28 mouse cellular contexts compared by ENCODE assay signal in the genomic region with DNA sequence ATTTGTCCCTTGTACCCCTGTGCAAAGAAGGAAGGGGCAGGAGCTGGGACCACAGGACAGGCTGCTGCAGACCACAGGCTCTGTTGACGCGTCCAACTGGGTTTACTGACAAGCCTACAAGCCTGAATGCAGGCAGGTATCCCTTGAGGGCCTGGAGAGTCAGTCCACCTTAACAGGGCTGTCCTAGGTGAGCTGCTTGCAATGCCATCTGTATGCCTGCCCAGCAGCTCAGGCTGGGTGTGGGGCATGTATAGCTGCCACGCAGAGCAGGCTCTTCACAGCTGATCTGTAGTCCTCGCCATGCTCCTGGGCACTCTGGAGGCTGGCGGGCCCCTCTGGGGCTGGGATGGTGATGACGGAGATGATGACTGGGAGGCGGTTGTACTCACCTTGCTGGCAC. TPM values are rescaled to one million over a fixed set of nuclear protein-coding genes. Genes with fewer than 3 reads are reported as not detected.
DNase-seq lines count a peak whose midpoint lies in the region; ATAC-seq lines count a peak whose summit lies in the region.
"Had no signal": no experiment of that assay in that cellular context is flagged by ENCODE, and none has a peak within 500 bp of the region (broad histone marks: within the 10 kb centered on the region; RNA-seq: fewer than 3 reads in every experiment).

Gene Klhdc7b, plus strand, starts transcription at position 301 of the 400 bp plus-strand sequence.

- ATAC-seq in midbrain, embryonic 11.5 days (ENCODE audit: low FRiP score), result no peak
- ATAC-seq in midbrain, embryonic 13.5 days, result no peak
- peak; percentile 55; the same call in 1 of the 2 replicates for ATAC-seq in embryonic facial prominence, embryonic 12.5 days (ENCODE audit: insufficient number of reproducible peaks, insufficient read depth, low FRiP score, low TSS enrichment)
- ATAC-seq in hindbrain, embryonic 11.5 days (ENCODE audit: low FRiP score), result no peak
- ATAC-seq: activated CD4-positive, CD25-positive, alpha-beta regulatory T cell, adult 4 months; forebrain, embryonic 13.5 days; forebrain, embryonic 16.5 days; hindbrain, postnatal 0 days; inflammation-experienced regulatory T-cells, adult 6 months; intestine, embryonic 16.5 days had no signal

- WGBS in midbrain, embryonic 11.5 days, result 92% methylated on average over 7 of the region's 7 CpGs
- 92% methylated on average over 7 of the region's 7 CpGs for WGBS in midbrain, embryonic 13.5 days
- 78% methylated on average over 7 of the region's 7 CpGs for WGBS in embryonic facial prominence, embryonic 12.5 days
- WGBS in hindbrain, embryonic 11.5 days, result 91% methylated on average over 7 of the region's 7 CpGs

- H3K27ac ChIP-seq in midbrain, embryonic 11.5 days (ENCODE audit: low read depth, low read length), result no peak within 1 kb of the TSS
- no peak within 1 kb of the TSS for H3K27ac ChIP-seq in midbrain, embryonic 13.5 days
- H3K27ac ChIP-seq in embryonic facial prominence, embryonic 12.5 days, result no peak within 1 kb of the TSS
- no peak within 1 kb of the TSS for H3K27ac ChIP-seq in hindbrain, embryonic 11.5 days (ENCODE audit: low read depth, low read length)
- H3K27ac ChIP-seq: forebrain, embryonic 10.5 days; forebrain, embryonic 13.5 days; heart, adult 2 months; heart, embryonic 10.5 days; hindbrain, embryonic 10.5 days; hindbrain, embryonic 14.5 days; hindbrain, postnatal 0 days had no signal

- DNase-seq in cerebellum, adult 9-10 months, result peak; percentile 15
- DNase-seq in cerebellum, postnatal 25 days, result no peak
- peak; percentile 60 for DNase-seq in midbrain, embryonic 11.5 days (ENCODE audit: low spot score, missing footprints)
- DNase-seq in hindbrain, embryonic 11.5 days (ENCODE audit: low spot score), result no peak
- DNase-seq: adrenal gland, adult 8-10 months; adrenal gland, postnatal 25 days; cerebellum, adult 11-12 months; cerebellum, adult 8-10 months; gastrocnemius, postnatal 10 days; gastrocnemius, postnatal 36 days; heart, adult 2 months; heart, postnatal 36 days had no signal

- H3K36me3 ChIP-seq in midbrain, embryonic 11.5 days (ENCODE audit: control insufficient read depth, insufficient read depth, low read length), result no peaks in the 10 kb centered on the region
- H3K36me3 ChIP-seq in midbrain, embryonic 13.5 days, result no peaks in the 10 kb centered on the region
- no peaks in the 10 kb centered on the region for H3K36me3 ChIP-seq in embryonic facial prominence, embryonic 12.5 days
- no peaks in the 10 kb centered on the region for H3K36me3 ChIP-seq in hindbrain, embryonic 11.5 days (ENCODE audit: control insufficient read depth, insufficient read depth, low read length)
- H3K36me3 ChIP-seq: forebrain, embryonic 10.5 days; heart, embryonic 10.5 days; hindbrain, embryonic 10.5 days had no signal

- H3K9me3 ChIP-seq in midbrain, embryonic 11.5 days (ENCODE audit: control insufficient read depth, low read length), result no peaks in the 10 kb centered on the region
- no peaks in the 10 kb centered on the region for H3K9me3 ChIP-seq in midbrain, embryonic 13.5 days
- H3K9me3 ChIP-seq in embryonic facial prominence, embryonic 12.5 days, result no peaks in the 10 kb centered on the region
- H3K9me3 ChIP-seq in hindbrain, embryonic 11.5 days (ENCODE audit: control insufficient read depth, low read length), result no peaks in the 10 kb centered on the region
- H3K9me3 ChIP-seq: forebrain, embryonic 10.5 days; forebrain, embryonic 13.5 days; heart, embryonic 10.5 days; hindbrain, embryonic 10.5 days had no signal

- no peak within 1 kb of the TSS for H3K9ac ChIP-seq in midbrain, embryonic 11.5 days (ENCODE audit: low read length)
- H3K9ac ChIP-seq in midbrain, embryonic 13.5 days (replicated peaks), result no peak within 1 kb of the TSS
- no peak within 1 kb of the TSS for H3K9ac ChIP-seq in embryonic facial prominence, embryonic 12.5 days
- H3K9ac ChIP-seq in hindbrain, embryonic 11.5 days (ENCODE audit: low read depth, low read length), result no peak within 1 kb of the TSS
- H3K9ac ChIP-seq: forebrain, embryonic 13.5 days; hindbrain, embryonic 14.5 days had no signal

- H3K27me3 ChIP-seq in midbrain, embryonic 11.5 days (ENCODE audit: control insufficient read depth, insufficient read depth, low read length), result peaks cover 7% of the 10 kb centered on the region
- H3K27me3 ChIP-seq in midbrain, embryonic 13.5 days, result peaks cover 13% of the 10 kb centered on the region
- H3K27me3 ChIP-seq in embryonic facial prominence, embryonic 12.5 days, result peaks cover 14% of the 10 kb centered on the region
- H3K27me3 ChIP-seq in hindbrain, embryonic 11.5 days (ENCODE audit: control insufficient read depth, insufficient read depth, low read length), result peaks cover 1% of the 10 kb centered on the region

- no peaks in the 10 kb centered on the region for H3K4me1 ChIP-seq in midbrain, embryonic 11.5 days (ENCODE audit: control insufficient read depth, insufficient read depth, low read length)
- no peaks in the 10 kb centered on the region; the same call in 1 of the 2 replicates for H3K4me1 ChIP-seq in midbrain, embryonic 13.5 days (replicated peaks)
- no peaks in the 10 kb centered on the region for H3K4me1 ChIP-seq in embryonic facial prominence, embryonic 12.5 days
- H3K4me1 ChIP-seq in hindbrain, embryonic 11.5 days (replicated peaks; ENCODE audit: control insufficient read depth, insufficient read depth, low read length), result no peaks in the 10 kb centered on the region; the same call in 1 of the 2 replicates

- no peak within 1 kb of the TSS for H3K4me3 ChIP-seq in midbrain, embryonic 11.5 days (ENCODE audit: low read depth, low read length)
- H3K4me3 ChIP-seq in midbrain, embryonic 13.5 days (replicated peaks), result no peak within 1 kb of the TSS
- no peak within 1 kb of the TSS for H3K4me3 ChIP-seq in embryonic facial prominence, embryonic 12.5 days
- H3K4me3 ChIP-seq in hindbrain, embryonic 11.5 days (ENCODE audit: low read depth, low read length), result no peak within 1 kb of the TSS
- H3K4me3 ChIP-seq: forebrain, embryonic 10.5 days; forebrain, embryonic 13.5 days; heart, adult 2 months; heart, embryonic 10.5 days; hindbrain, embryonic 10.5 days had no signal

- H3K4me2 ChIP-seq in midbrain, embryonic 11.5 days, result no peak within 1 kb of the TSS
- no peak within 1 kb of the TSS for H3K4me2 ChIP-seq in midbrain, embryonic 13.5 days (replicated peaks)
- no peak within 1 kb of the TSS for H3K4me2 ChIP-seq in embryonic facial prominence, embryonic 12.5 days (replicated peaks)
- H3K4me2 ChIP-seq in hindbrain, embryonic 11.5 days (replicated peaks; ENCODE audit: low read depth, low read length), result no peak within 1 kb of the TSS
- H3K4me2 ChIP-seq: forebrain, embryonic 13.5 days; hindbrain, embryonic 14.5 days had no signal

RNA-seq across cellular contexts. Expression of gene Klhdc7b, which starts in this region (rescaled TPM):
- polyA plus RNA-seq in midbrain, embryonic 11.5 days (2014; fragmentation: Nextera tagmentation; extraction: Ambion mirVana), result not detected in 2 replicates
- polyA plus RNA-seq in midbrain, embryonic 13.5 days (2015; fragmentation: Nextera tagmentation; extraction: Ambion mirVana), result not detected in 2 replicates
- 0.11 TPM in 1 of 2 replicates, not detected in the other for polyA plus RNA-seq in embryonic facial prominence, embryonic 12.5 days (2016; fragmentation: Nextera tagmentation; extraction: Ambion mirVana)
- polyA plus RNA-seq in hindbrain, embryonic 11.5 days (2014; fragmentation: Nextera tagmentation; extraction: Ambion mirVana), result not detected in 2 replicates
- polyA plus RNA-seq: brain, embryonic 14.5 days; embryonic facial prominence, embryonic 14.5 days; forebrain, embryonic 13.5 days; forebrain, embryonic 16.5 days; heart, adult 2 months; heart, embryonic 10.5 days; heart, embryonic 14.5 days; heart, postnatal 0 days; hindbrain, embryonic 10.5 days; intestine, embryonic 16.5 days had no signal

Comparison
In these comparisons a context has a peak if more than half of its experiments do, and no peak if none do; other contexts are left out.
1. Peak in DNase-seq in midbrain, embryonic 11.5 days; RNA of the gene not detected or under 1 TPM.
2. Peak in ATAC-seq in embryonic facial prominence, embryonic 12.5 days; RNA of the gene not detected or under 1 TPM.